In the genomic region with DNA sequence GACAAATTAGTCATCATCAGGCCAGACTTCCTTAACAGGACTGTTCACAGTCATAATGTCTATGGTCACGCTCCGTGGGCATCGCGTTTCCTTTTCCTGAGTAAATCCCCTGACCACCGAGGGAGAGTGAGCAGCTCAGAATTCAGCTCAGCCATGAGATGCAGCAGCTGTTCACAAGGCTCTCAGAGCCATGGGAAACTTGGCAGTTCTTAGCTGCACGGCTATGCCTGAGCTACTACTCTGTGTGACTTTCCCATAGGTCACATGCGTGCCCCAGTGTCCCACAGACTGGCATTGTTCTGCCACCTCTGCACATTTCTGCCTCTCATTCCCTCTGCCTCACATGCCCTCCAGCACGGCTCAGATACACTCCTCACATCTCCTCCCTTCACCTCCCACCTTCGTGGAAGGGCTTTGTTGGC, we compare ENCODE assay signal across 10 mouse cellular contexts.
DNase-seq lines count a peak whose midpoint lies in the region; ATAC-seq and TF ChIP-seq lines count a peak whose summit lies in the region.
"Had no signal": no experiment of that assay in that cellular context is flagged by ENCODE, and none has a peak within 500 bp of the region (broad histone marks: within the 10 kb centered on the region; RNA-seq: fewer than 3 reads in every experiment).

No protein-coding gene starts in this region.

- H3K27ac ChIP-seq in kidney, embryonic 14.5 days (ENCODE audit: low read depth, low read length), result no peak overlapping the region
- H3K27ac ChIP-seq in kidney, adult 2 months (ENCODE audit: insufficient read depth, low read depth, low read length), result no peak overlapping the region
- H3K27ac ChIP-seq in embryonic facial prominence, embryonic 12.5 days, result no peak overlapping the region
- H3K27ac ChIP-seq in intestine, embryonic 16.5 days (ENCODE audit: low read length), result no peak overlapping the region
- H3K27ac ChIP-seq in thymus, adult 2 months (ENCODE audit: control insufficient read depth, insufficient read depth, low read length), result no peak overlapping the region
- H3K27ac ChIP-seq: forebrain, embryonic 10.5 days had no signal

- 22% methylated on average over 9 of the region's 9 CpGs for WGBS in kidney, embryonic 14.5 days
- 19% methylated on average over 9 of the region's 9 CpGs for WGBS in kidney, adult 2 months
- WGBS in embryonic facial prominence, embryonic 12.5 days, result 33% methylated on average over 9 of the region's 9 CpGs
- WGBS in intestine, embryonic 16.5 days, result 34% methylated on average over 9 of the region's 9 CpGs
- WGBS in thymus, adult 2 months, result 56% methylated on average over 9 of the region's 9 CpGs

- H3K36me3 ChIP-seq in kidney, embryonic 14.5 days (ENCODE audit: control insufficient read depth, insufficient read depth, low read length), result no peaks in the 10 kb centered on the region
- H3K36me3 ChIP-seq in kidney, adult 2 months (ENCODE audit: control insufficient read depth, insufficient read depth, low read length), result no peaks in the 10 kb centered on the region
- no peaks in the 10 kb centered on the region for H3K36me3 ChIP-seq in embryonic facial prominence, embryonic 12.5 days
- H3K36me3 ChIP-seq in intestine, embryonic 16.5 days (ENCODE audit: control insufficient read depth, insufficient read depth, low read length), result no peaks in the 10 kb centered on the region
- no peaks in the 10 kb centered on the region for H3K36me3 ChIP-seq in thymus, adult 2 months (ENCODE audit: control insufficient read depth, insufficient read depth, low read length)
- H3K36me3 ChIP-seq: forebrain, embryonic 10.5 days had no signal

- TF ChIP-seq POLR2A in kidney, adult 2 months (IDR thresholded peaks at IDR 0.05; ENCODE audit: low read depth, low read length), result no peak
- TF ChIP-seq POLR2A in thymus, adult 2 months (IDR thresholded peaks at IDR 0.05; ENCODE audit: control insufficient read depth, extremely low read depth, insufficient read depth, low read length, poor library complexity), result no peak

- no peaks in the 10 kb centered on the region for H3K9me3 ChIP-seq in kidney, embryonic 14.5 days (ENCODE audit: control insufficient read depth, low read length)
- H3K9me3 ChIP-seq in embryonic facial prominence, embryonic 12.5 days, result no peaks in the 10 kb centered on the region
- no peaks in the 10 kb centered on the region for H3K9me3 ChIP-seq in intestine, embryonic 16.5 days (ENCODE audit: control insufficient read depth, low read length)
- H3K9me3 ChIP-seq: forebrain, embryonic 10.5 days had no signal

- H3K4me2 ChIP-seq in kidney, embryonic 14.5 days (replicated peaks; ENCODE audit: low read depth, low read length), result no peak overlapping the region
- H3K4me2 ChIP-seq in embryonic facial prominence, embryonic 12.5 days (replicated peaks), result no peak overlapping the region
- no peak overlapping the region for H3K4me2 ChIP-seq in intestine, embryonic 16.5 days (ENCODE audit: low read depth, low read length)

- H3K27me3 ChIP-seq in kidney, embryonic 14.5 days (ENCODE audit: control insufficient read depth, insufficient read depth, low read length), result no peaks in the 10 kb centered on the region
- no peaks in the 10 kb centered on the region for H3K27me3 ChIP-seq in kidney, adult 2 months (replicated peaks; ENCODE audit: control insufficient read depth, insufficient read depth, low read length)
- H3K27me3 ChIP-seq in embryonic facial prominence, embryonic 12.5 days, result no peaks in the 10 kb centered on the region
- H3K27me3 ChIP-seq in intestine, embryonic 16.5 days (replicated peaks; ENCODE audit: control insufficient read depth, insufficient read depth, low read length), result no peaks in the 10 kb centered on the region
- H3K27me3 ChIP-seq in thymus, adult 2 months (ENCODE audit: control insufficient read depth, insufficient read depth, low read length), result no peaks in the 10 kb centered on the region

- H3K4me1 ChIP-seq in kidney, embryonic 14.5 days (ENCODE audit: control insufficient read depth, insufficient read depth, low read length), result peaks cover 5% of the 10 kb centered on the region
- no peaks in the 10 kb centered on the region for H3K4me1 ChIP-seq in kidney, adult 2 months (ENCODE audit: control insufficient read depth, insufficient read depth, low read length)
- H3K4me1 ChIP-seq in embryonic facial prominence, embryonic 12.5 days, result peaks cover 13% of the 10 kb centered on the region; the same call in 1 of the 2 replicates
- peaks cover 2% of the 10 kb centered on the region; the same call in 1 of the 2 replicates for H3K4me1 ChIP-seq in intestine, embryonic 16.5 days (ENCODE audit: control insufficient read depth, insufficient read depth, low read length)
- no peaks in the 10 kb centered on the region for H3K4me1 ChIP-seq in thymus, adult 2 months (replicated peaks; ENCODE audit: control insufficient read depth, insufficient read depth, low read length)

- no peak overlapping the region for H3K4me3 ChIP-seq in kidney, embryonic 14.5 days (ENCODE audit: low read length)
- H3K4me3 ChIP-seq in kidney, adult 2 months (ENCODE audit: insufficient read depth, low read depth, low read length), result no peak overlapping the region
- no peak overlapping the region for H3K4me3 ChIP-seq in embryonic facial prominence, embryonic 12.5 days
- H3K4me3 ChIP-seq in intestine, embryonic 16.5 days (ENCODE audit: low read length), result no peak overlapping the region
- no peak overlapping the region for H3K4me3 ChIP-seq in thymus, adult 2 months (ENCODE audit: control insufficient read depth, insufficient read depth, low read length)
- H3K4me3 ChIP-seq: forebrain, embryonic 10.5 days had no signal

- no peak for TF ChIP-seq CTCF in kidney, adult 2 months (conservative IDR thresholded peaks at IDR 0.05; ENCODE audit: insufficient read depth, insufficient read length, low read depth, low read length)
- no peak for TF ChIP-seq CTCF in thymus, adult 2 months (IDR thresholded peaks at IDR 0.05; ENCODE audit: borderline replicate concordance, control insufficient read depth, extremely low read depth, insufficient read depth, low read length, poor library complexity)

- no peak for DNase-seq in kidney, adult 2 months
- DNase-seq in B cell, adult 2 months, result peak; percentile 11 to 12
- DNase-seq in urinary bladder, postnatal 14 days (ENCODE audit: low spot score), result no peak
- DNase-seq in thymus, adult 2 months, result no peak
- no peak for DNase-seq in right cerebral cortex, adult 18-20 months
- DNase-seq: thymus, postnatal 25 days had no signal

- H3K9ac ChIP-seq in kidney, embryonic 14.5 days (ENCODE audit: low read depth, low read length), result no peak overlapping the region
- H3K9ac ChIP-seq in embryonic facial prominence, embryonic 12.5 days, result no peak overlapping the region
- no peak overlapping the region for H3K9ac ChIP-seq in intestine, embryonic 16.5 days (ENCODE audit: low read depth, low read length)

- peak; percentile 66; the same call in 1 of the 2 replicates for ATAC-seq in kidney, embryonic 14.5 days (ENCODE audit: low FRiP score, low TSS enrichment)
- peak; percentile 43; the same call in 1 of the 2 replicates for ATAC-seq in embryonic facial prominence, embryonic 12.5 days (ENCODE audit: insufficient number of reproducible peaks, insufficient read depth, low FRiP score, low TSS enrichment)
- ATAC-seq in intestine, embryonic 16.5 days, result peak; percentile 74

Comparison
In these comparisons a context has a peak if more than half of its experiments do, and no peak if none do; other contexts are left out.
1. DNase-seq: peak in B cell, adult 2 months (2 of 2); none in kidney, adult 2 months (single experiment), urinary bladder, postnatal 14 days (single experiment), thymus, adult 2 months (single experiment) and right cerebral cortex, adult 18-20 months (single experiment).
2. Peak in every context shown above with its lines, with median percentiles within 50 percentile points of each other: ATAC-seq.